Mouse (Mus musculus): Measurements from ENCODE around the gene Ldhal6b. TPM values are rescaled to one million over a fixed set of nuclear protein-coding genes. Genes with fewer than 3 reads are reported as not detected.

Ldhal6b gene
- polyA plus RNA-seq, 1 experiment from 2014 or later: not detected

Other genes starting within 250 kb of the Ldhal6b start
- gene Tmem242, start 21.5 kb upstream of the Ldhal6b start, polyA plus RNA-seq (2014; fragmentation: Nextera tagmentation; extraction: Ambion mirVana): 129 and 142 TPM in 2 replicates
- 2.4 and 2.6 TPM in 2 replicates for gene Zdhhc14, start 73.8 kb upstream of the Ldhal6b start, polyA plus RNA-seq (2014; fragmentation: Nextera tagmentation; extraction: Ambion mirVana)